Comparison of ENCODE assay signal across 20 mouse cellular contexts in the genomic region with DNA sequence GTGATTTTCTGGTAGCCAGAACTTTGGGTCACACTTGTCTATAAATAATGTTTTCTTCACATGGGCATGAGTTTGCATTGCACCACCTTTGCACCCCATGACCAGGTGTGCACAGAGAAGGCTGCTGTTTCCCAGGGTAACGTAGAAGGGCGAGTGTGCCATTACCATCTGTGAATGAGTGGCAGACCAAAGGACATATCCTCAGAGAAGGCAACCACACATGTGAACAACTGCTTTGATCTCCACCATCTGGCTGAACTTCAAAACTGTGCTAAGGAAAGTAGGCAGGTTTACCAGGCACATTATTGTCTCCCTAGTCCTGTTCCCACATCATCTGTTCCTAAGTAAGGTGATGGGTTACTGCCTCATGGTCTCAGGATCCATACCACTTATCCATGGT.
A peak's percentile ranks its signal among the peaks of the same experiment; 100 is the strongest.
DNase-seq lines count a peak whose midpoint lies in the region.
"Had no signal": no experiment of that assay in that cellular context is flagged by ENCODE, and none has a peak within 500 bp of the region (broad histone marks: within the 10 kb centered on the region; RNA-seq: fewer than 3 reads in every experiment).

No protein-coding gene starts in this region.

- 0 out of 2 replicates have a peak, but pooled peaks cover 5% of the 10 kb centered on the region for H3K4me1 ChIP-seq in embryonic facial prominence, embryonic 10.5 days
- H3K4me1 ChIP-seq: embryonic facial prominence, embryonic 15.5 days; hindbrain, embryonic 12.5 days had no signal

- H3K4me3 ChIP-seq in embryonic facial prominence, embryonic 10.5 days, result no peak overlapping the region
- H3K4me3 ChIP-seq: embryonic facial prominence, embryonic 15.5 days; erythroblast, embryonic 14.5 days; forebrain, embryonic 10.5 days; heart, adult 2 months; heart, embryonic 15.5 days; hindbrain, embryonic 12.5 days had no signal

- peaks cover 7% of the 10 kb centered on the region; the same call in 1 of the 2 replicates for H3K36me3 ChIP-seq in embryonic facial prominence, embryonic 10.5 days (replicated peaks)
- H3K36me3 ChIP-seq: embryonic facial prominence, embryonic 15.5 days; forebrain, embryonic 10.5 days; heart, embryonic 15.5 days had no signal

- DNase-seq in embryonic facial prominence, embryonic 10.5 days (ENCODE audit: low spot score), result peak; percentile 22
- peak; percentile 55 for DNase-seq in forelimb bud, embryonic 11.5 days (ENCODE audit: low read depth, low spot score)
- DNase-seq in thymus, postnatal 10 days (ENCODE audit: low spot score in 2 of 2), result peak; percentile 33 to 37
- DNase-seq in thymus, postnatal 4 days, result peak; percentile 37
- no peak for DNase-seq in adrenal gland, postnatal 14 days
- no peak for DNase-seq in kidney, postnatal 36 days
- DNase-seq: adrenal gland, postnatal 25 days; cerebellum, adult 18-20 months; cerebellum, adult 9-11 months; cerebellum, postnatal 36 days; gastrocnemius, postnatal 10 days; heart, adult 2 months; heart, postnatal 4 days had no signal

- 75% methylated on average over 2 of the region's 2 CpGs for WGBS in embryonic facial prominence, embryonic 10.5 days

- H3K27me3 ChIP-seq in embryonic facial prominence, embryonic 10.5 days (replicated peaks; ENCODE audit: low read depth, poor library complexity, severe bottlenecking), result no peaks in the 10 kb centered on the region
- H3K27me3 ChIP-seq: CH12.LX; embryonic facial prominence, embryonic 15.5 days; heart, embryonic 15.5 days; hindbrain, embryonic 12.5 days; Patski had no signal

- no peaks in the 10 kb centered on the region for H3K9me3 ChIP-seq in embryonic facial prominence, embryonic 10.5 days
- H3K9me3 ChIP-seq: embryonic facial prominence, embryonic 15.5 days; forebrain, embryonic 10.5 days; heart, embryonic 15.5 days; hindbrain, embryonic 12.5 days had no signal

- H3K27ac ChIP-seq in embryonic facial prominence, embryonic 10.5 days (replicated peaks), result no peak overlapping the region
- H3K27ac ChIP-seq: embryonic facial prominence, embryonic 15.5 days; forebrain, embryonic 10.5 days; heart, adult 2 months; heart, embryonic 15.5 days; hindbrain, embryonic 12.5 days had no signal

Comparison
In these comparisons a context has a peak if more than half of its experiments do, and no peak if none do; other contexts are left out.
1. DNase-seq: peak in embryonic facial prominence, embryonic 10.5 days (single experiment), forelimb bud, embryonic 11.5 days (single experiment), thymus, postnatal 10 days (2 of 2) and thymus, postnatal 4 days (single experiment); none in adrenal gland, postnatal 14 days (single experiment) and kidney, postnatal 36 days (0 of 2).